Mouse (Mus musculus) kidney, adult 2 months (tissue): Measurements from ENCODE around the gene Zfpl1. TPM values are rescaled to one million over a fixed set of nuclear protein-coding genes. Genes with fewer than 3 reads are reported as not detected.
"Not testable (repeated sequence)": the region's sequence is repeated elsewhere in the genome, so short reads cannot be mapped to it uniquely, and the experiment has no call there.

Source experiments
- DNase-seq: peaks from one replicate; pipeline ENCODE4 v3.0.0; 2021
- H3K27ac ChIP-seq: fragments of 200-500 bp; 2 replicates; pipeline ENCODE4 v1.5.1; 2012; ENCODE audit warnings: low read depth, low read length, control low read depth, inconsistent platforms; ENCODE audit not compliant: insufficient read depth
- H3K27me3 ChIP-seq: fragments of 200-500 bp; replicated peaks from 2 replicates; pipeline ENCODE4 v1.6.1; 2012; ENCODE audit warnings: mild to moderate bottlenecking, moderate library complexity, low read length, inconsistent platforms; ENCODE audit not compliant: control insufficient read depth, insufficient read depth
- H3K36me3 ChIP-seq: fragments of 200-500 bp; 2 replicates; pipeline ENCODE4 v1.6.1; 2012; ENCODE audit warnings: mild to moderate bottlenecking, moderate library complexity, low read length, inconsistent platforms; ENCODE audit not compliant: control insufficient read depth, insufficient read depth
- H3K4me1 ChIP-seq: fragments of 200-500 bp; 2 replicates; pipeline ENCODE4 v1.6.1; 2011; ENCODE audit warnings: low read length; ENCODE audit not compliant: control insufficient read depth, insufficient read depth
- H3K4me3 ChIP-seq: fragments of 200-500 bp; 2 replicates; pipeline ENCODE4 v1.5.1; 2011; ENCODE audit warnings: mild to moderate bottlenecking, low read depth, low read length, control low read depth; ENCODE audit not compliant: insufficient read depth
- CTCF ChIP-seq: fragments of 200-500 bp; conservative IDR thresholded peaks from 2 replicates; pipeline ENCODE4 v1.5.1; 2011; ENCODE audit warnings: low read depth, mild to moderate bottlenecking, control low read depth, low read length, moderate library complexity, mixed read lengths; ENCODE audit not compliant: insufficient read depth, insufficient read length
- POLR2A ChIP-seq: fragments of 200-500 bp; IDR thresholded peaks from one replicate; pipeline ENCODE4 v1.6.1; 2011; ENCODE audit warnings: low read depth, low read length, control low read depth
- whole genome bisulfite sequencing: fragments of 180-500 bp; shearing (Covaris S2); methylation state at CpG from one replicate; pipeline ENCODE4 v1.1.7; 2018; 5-methylcytosine and 5-hydroxymethylcytosine counted together
- polyA plus RNA-seq: library from polyadenylated mRNA; depleted of rRNA; stranded (reverse); fragments of >200 nt; gene quantifications from 2 replicates; pipeline ENCODE4 v1.2.3, GENCODE M21; 2012

Gene Zfpl1
- polyA plus RNA-seq, 1 experiment: 77.1 TPM

DNA sequence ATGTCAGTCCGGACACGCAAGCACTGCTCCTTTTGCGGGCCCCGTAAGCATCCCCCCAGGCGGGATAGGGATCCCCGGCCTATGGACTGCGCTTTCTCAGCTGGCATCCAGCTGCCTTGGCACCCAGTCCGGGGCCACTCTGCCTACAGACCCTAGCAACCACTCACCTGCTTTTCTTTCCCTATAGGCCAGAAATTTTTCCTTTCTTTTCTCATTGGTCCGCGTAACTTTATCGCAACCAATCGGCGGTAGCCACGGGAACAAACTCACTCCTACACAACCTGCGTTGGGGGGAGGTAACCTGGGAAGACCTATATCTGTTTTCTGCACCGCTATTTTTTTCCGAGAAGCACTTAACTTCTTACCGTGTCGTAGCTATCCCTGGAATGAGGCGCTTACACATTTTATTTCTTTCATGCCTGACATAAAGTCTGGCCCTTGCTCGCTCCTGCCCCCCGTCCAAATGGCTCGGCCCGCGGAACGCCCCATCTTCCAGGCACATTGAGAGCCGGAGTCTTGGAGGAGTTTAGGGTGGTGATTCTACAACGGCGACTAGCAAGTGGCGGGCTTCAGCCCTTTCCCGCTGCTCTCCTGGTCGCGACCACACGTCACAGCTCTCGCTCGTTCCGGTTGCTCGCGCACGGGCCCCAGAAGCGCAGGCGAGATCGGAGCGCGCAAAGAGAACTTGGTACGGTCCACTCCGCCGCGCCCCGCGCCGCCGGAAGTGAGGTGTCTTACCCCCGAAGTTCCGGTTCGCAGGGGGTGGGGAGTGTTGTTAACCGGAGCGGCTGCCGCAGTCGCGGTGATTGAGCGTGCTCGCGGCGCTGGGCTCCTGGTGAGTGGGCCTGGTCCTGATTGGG lies 38.2 kb downstream of the Zfpl1 start, which contains the start of gene Syvn1:
Syvn1 (plus strand) TSS at position 283 of the 860 bp plus-strand sequence.
- WGBS: under 1% methylated on average over 65 of the region's 65 CpGs

DNA sequence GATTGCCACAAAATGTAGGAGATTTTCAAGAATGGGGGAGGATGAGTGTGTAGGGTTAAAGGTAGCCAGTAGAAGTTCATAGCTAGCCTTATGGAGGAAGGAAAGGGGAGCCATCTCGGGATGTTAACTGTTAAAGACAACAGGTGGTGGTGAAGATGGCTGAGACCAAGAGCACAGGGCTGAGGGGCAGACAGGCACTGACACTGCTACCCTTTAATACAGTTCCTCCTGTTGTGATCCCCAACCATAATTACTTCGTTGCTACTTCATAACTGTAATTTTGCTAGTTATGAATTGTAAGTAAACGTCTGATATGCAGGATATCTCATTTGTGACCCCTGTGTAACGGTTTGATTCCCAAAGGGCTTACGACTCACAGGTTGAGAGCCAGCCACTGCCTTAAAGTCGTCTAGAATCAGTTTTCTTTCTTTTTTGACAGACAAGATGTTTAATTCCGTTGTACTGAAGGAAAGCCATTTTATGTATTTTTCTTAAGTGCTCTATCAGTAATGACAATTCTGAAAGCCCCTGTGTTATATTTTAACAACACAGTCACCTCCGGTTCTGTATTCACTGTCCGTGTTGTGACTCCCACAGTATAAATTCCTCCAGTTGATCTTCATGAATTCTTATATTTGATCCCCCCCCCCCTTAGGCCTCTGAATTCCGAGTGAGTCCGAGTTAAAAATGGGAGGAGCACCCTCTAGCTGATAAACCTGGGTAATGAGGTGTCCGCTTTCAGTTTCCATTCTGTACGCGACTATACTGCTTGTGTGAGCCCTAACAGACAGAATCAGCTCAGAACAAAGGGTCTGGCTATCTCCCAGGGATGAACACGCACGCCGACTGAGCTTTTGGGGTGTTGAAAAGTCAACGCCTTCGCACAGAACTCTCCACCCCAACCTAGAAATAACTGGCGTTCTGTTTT lies 39.1 kb downstream of the Zfpl1 start:
- WGBS: 13% methylated on average over 20 of the region's 20 CpGs
- TF ChIP-seq POLR2A (no peak), CTCF (no peak)
- DNase-seq: no peak

More for the DNA sequence above, 38.2 kb downstream of the Zfpl1 start, which contains the start of gene Syvn1:
- peak; percentile 98 for DNase-seq
- H3K4me1 ChIP-seq: peaks cover 12% of the 10 kb centered on the region; the same call in 1 of the 2 replicates
- peak; percentile 57 for TF ChIP-seq POLR2A
- TF ChIP-seq CTCF: no peak
- H3K27me3 ChIP-seq: no peaks in the 10 kb centered on the region
- peak within 1 kb of the TSS; percentile 80 for H3K4me3 ChIP-seq
- H3K27ac ChIP-seq: peak within 1 kb of the TSS; percentile 94
- H3K36me3 ChIP-seq: no peaks in the 10 kb centered on the region; the same call in 1 of the 2 replicates

DNA sequence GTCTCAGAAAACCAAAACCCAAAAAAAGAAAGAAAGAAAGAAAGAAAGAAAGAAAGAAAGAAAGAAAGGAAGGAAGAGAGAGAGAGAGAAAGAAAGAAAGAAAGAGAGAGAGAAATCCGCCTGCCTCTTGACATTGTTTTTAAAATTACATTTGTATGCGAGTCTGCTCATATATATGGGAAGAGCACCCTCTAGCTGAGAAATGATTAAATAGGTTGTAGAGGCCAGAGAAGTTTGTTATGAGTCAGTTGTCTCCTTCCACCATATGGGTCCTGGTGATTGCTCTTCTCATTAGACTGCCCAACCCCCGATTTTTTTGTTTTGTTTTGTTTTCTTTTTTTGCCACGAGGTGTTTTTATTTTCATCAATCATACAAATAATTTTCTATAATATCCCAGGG lies 40.7 kb downstream of the Zfpl1 start:
- TF ChIP-seq CTCF: 0 out of 2 replicates have a peak, but pooled peaks have one; percentile 10
- not testable (repeated sequence) for H3K4me3 ChIP-seq, H3K27ac ChIP-seq, H3K27me3 ChIP-seq, H3K36me3 ChIP-seq, DNase-seq
- 42% methylated on average over 4 of the region's 4 CpGs for WGBS
- peaks cover 12% of the 10 kb centered on the region; the same call in 1 of the 2 replicates for H3K4me1 ChIP-seq

More for the DNA sequence above, 39.1 kb downstream of the Zfpl1 start:
- Histone ChIP-seq H3K27me3 (no peaks in the 10 kb centered on the region), H3K27ac (peak overlapping the region; percentile 94), H3K36me3 (no peaks in the 10 kb centered on the region; the same call in 1 of the 2 replicates), H3K4me1 (peaks cover 12% of the 10 kb centered on the region; the same call in 1 of the 2 replicates), H3K4me3 (peak overlapping the region; percentile 80)

DNA sequence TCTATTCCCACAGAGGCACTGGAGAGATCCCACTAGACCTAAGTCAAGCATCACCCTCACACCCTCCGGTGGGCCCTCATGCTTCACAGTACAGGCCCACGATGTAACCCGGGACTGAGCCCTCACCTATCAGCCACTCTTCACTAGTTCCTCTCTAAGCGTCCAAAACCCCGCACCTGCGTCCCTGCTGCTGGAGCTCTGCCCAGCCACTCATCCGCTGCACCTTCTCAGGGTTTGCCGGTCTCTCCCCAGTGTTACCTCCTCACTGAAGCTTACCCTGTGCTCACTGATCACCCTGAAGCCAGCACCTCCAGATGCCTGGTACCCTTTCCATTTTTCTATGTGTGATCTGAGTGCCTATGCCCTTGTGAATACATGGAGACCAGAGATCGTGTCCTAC lies 42.5 kb downstream of the Zfpl1 start:
- Histone ChIP-seq H3K27me3 (no peaks in the 10 kb centered on the region), H3K4me3 (no peak overlapping the region), H3K36me3 (no peaks in the 10 kb centered on the region), H3K27ac (no peak overlapping the region), H3K4me1 (no peaks in the 10 kb centered on the region)
- 56% methylated on average over 9 of the region's 9 CpGs for whole genome bisulfite sequencing
- TF ChIP-seq POLR2A: no peak
- TF ChIP-seq CTCF: no peak
- no peak for DNase-seq

DNA sequence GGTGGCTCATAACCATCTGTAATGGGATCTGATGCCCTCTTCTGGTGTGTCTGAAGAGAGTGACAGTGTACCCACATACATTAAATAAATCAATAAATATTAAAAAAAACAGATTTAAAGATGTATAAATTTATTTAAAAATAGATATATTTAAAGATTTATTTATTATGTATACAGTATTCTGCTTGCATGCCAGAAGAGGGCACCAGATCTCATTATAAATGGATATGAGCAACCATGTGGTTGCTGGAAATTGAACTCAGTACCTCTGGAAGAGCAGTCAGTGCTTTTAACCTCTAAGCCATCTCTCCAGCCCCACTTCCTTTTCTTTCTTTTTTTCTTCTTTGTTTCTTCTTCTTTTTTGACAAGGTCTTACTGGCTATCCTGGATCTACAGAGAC lies 44.8 kb downstream of the Zfpl1 start:
- TF ChIP-seq CTCF (no peak), POLR2A (no peak)

DNA sequence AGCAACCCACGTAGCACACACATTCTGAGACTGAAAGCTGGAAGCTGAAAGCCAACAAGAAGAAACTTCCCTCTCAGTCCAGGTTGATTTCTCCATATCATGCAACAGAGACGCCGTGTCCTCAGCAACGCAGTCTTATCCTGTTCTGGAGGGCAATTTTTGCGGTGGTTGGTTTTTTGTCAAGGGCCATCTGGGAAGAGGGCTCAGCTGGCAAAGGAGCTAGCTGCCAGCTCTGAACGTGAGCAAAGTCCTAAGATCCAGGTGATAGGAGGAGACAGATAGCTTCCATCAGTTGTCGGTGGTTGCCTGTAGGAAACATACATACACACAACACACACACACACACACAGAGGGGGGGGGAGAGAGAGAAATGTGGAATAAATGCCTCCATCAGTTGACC lies 46.4 kb downstream of the Zfpl1 start:
- TF ChIP-seq POLR2A (no peak), CTCF (no peak)

More for the DNA sequence above, 44.8 kb downstream of the Zfpl1 start:
- H3K4me1 ChIP-seq: no peaks in the 10 kb centered on the region
- H3K36me3 ChIP-seq: no peaks in the 10 kb centered on the region
- no peaks in the 10 kb centered on the region for H3K27me3 ChIP-seq
- no peak overlapping the region for H3K27ac ChIP-seq
- H3K4me3 ChIP-seq: no peak overlapping the region
- DNase-seq: no peak

More for the DNA sequence above, 46.4 kb downstream of the Zfpl1 start:
- Histone ChIP-seq H3K36me3 (no peaks in the 10 kb centered on the region), H3K27me3 (no peaks in the 10 kb centered on the region), H3K27ac (no peak overlapping the region), H3K4me3 (no peak overlapping the region), H3K4me1 (no peaks in the 10 kb centered on the region)
- WGBS: 82% methylated on average over 7 of the region's 7 CpGs
- no peak for DNase-seq
